Mouse (Mus musculus): ENCODE measurements around the gene Syne2.

Syne2 gene

DNA sequence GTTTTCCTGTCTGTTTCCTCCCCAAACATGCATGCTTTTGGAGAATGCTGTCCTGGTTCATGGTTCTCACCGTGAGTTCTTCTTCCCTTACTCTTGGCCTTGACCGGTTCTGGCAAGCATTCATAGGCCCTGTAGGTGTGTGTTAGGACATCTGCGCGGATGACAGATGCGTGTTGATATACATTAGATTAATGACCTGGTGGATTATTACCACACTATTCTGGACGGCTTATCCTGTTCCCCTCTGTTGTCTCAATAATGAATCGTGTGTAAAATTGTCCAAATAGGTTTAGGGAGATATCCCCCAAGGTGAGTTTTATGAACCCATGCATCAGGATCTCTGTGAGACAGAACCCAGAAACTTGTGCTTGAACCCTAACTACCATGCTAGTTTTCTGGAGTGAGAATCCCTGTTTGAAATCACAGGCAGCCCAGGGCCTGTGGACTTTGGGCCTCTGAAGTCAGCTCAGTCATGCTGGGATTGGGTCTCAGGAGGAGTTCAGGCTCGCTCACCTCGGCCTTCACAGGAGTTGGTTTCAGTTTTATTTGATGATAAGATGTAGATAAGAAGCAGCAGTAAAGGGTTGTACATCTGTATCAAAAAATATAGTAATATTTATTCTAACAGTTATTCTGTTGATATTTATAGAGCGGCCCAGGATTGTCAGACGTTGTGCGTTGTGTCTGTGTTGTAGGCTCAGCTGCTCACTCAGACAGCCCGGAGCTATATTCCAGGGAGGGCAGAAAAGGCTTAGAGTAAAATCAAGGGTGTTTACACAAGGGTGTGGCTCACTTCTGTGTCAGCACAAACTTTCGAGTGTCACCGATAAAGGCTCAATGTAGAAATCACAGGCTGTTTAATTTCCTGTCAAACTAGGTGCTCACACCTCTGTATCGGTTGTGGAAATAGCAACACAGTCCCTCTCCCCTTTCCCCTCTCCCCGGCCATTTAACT is 48.8 kb downstream of the Syne2 start:
- H3K9me3 ChIP-seq (ENCODE audit: low read length), result no peaks in the 10 kb centered on the region
- TF ChIP-seq NANOG (IDR thresholded peaks at IDR 0.05; ENCODE audit: borderline replicate concordance, low read length), result no peak
- no peak for TF ChIP-seq POU5F1 (IDR thresholded peaks at IDR 0.05; ENCODE audit: borderline replicate concordance, low read length)
- no peak for TF ChIP-seq CTCF (conservative IDR thresholded peaks at IDR 0.05; ENCODE audit: low read length)
- no peaks in the 10 kb centered on the region for H3K27me3 ChIP-seq (ENCODE audit: insufficient read depth, low read length)
- no peaks in the 10 kb centered on the region for H3K36me3 ChIP-seq (ENCODE audit: insufficient read depth, low read length)
- no peak overlapping the region for H3K4me3 ChIP-seq (replicated peaks; ENCODE audit: low read length)
- no peaks in the 10 kb centered on the region for H3K4me1 ChIP-seq (replicated peaks; ENCODE audit: low read depth, low read length)

DNA sequence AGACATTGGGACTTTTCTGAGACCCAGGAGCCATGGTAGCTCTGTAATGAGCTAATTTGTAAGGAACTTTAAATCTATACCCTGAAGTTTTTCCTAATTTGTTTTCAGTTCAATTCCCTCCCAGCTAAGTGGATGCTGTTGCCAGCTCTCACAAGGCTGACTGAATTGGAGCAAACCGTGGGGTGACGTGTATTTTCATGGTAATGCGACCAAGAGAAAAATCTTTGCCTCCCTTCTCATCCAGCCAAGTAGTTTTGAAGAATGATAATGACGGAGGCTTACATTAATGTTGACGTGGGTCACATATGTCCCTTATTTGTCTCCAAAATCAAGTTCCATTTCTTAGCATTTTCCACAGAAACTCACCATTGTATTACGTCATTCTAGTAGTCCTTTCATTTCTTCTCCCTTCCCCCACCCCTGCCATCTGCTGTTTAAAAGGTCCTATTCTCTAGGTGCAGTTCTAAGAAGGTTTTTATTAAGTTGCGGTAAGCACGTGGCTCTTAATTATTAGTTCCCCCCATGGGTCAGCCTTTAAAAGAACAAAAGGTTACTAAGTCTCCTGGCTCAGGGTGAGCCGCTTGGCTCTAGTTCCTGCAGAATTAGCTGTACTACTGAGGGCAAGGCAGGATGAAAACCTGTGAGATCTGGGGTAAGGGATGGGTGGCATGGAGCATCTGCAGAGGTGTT is 55.8 kb downstream of the Syne2 start:
- Histone ChIP-seq H3K4me3 (replicated peaks; ENCODE audit: low read length) (no peak overlapping the region), H3K36me3 (ENCODE audit: insufficient read depth, low read length) (no peaks in the 10 kb centered on the region), H3K9me3 (ENCODE audit: low read length) (no peaks in the 10 kb centered on the region), H3K4me1 (replicated peaks; ENCODE audit: low read depth, low read length) (peaks cover 15% of the 10 kb centered on the region), H3K27me3 (ENCODE audit: insufficient read depth, low read length) (no peaks in the 10 kb centered on the region)
- TF ChIP-seq CTCF (conservative IDR thresholded peaks at IDR 0.05; ENCODE audit: low read length) (no peak), POU5F1 (IDR thresholded peaks at IDR 0.05; ENCODE audit: borderline replicate concordance, low read length) (no peak), NANOG (IDR thresholded peaks at IDR 0.05; ENCODE audit: borderline replicate concordance, low read length) (no peak)

- Histone ChIP-seq H3K4me1 (replicated peaks; ENCODE audit: low read depth, low read length) (peaks cover 15% of the 10 kb centered on the region), H3K27me3 (ENCODE audit: insufficient read depth, low read length) (no peaks in the 10 kb centered on the region), H3K36me3 (ENCODE audit: insufficient read depth, low read length) (no peaks in the 10 kb centered on the region), H3K9me3 (ENCODE audit: low read length) (no peaks in the 10 kb centered on the region), H3K4me3 (replicated peaks; ENCODE audit: low read length) (no peak overlapping the region)
- TF ChIP-seq CTCF (conservative IDR thresholded peaks at IDR 0.05; ENCODE audit: low read length) (no peak), POU5F1 (IDR thresholded peaks at IDR 0.05; ENCODE audit: borderline replicate concordance, low read length) (no peak), NANOG (IDR thresholded peaks at IDR 0.05; ENCODE audit: borderline replicate concordance, low read length) (no peak)
Measured at GRCm38 (mm10) chr12:75874287-75874994, 56.5 kb downstream of the Syne2 start.

DNA sequence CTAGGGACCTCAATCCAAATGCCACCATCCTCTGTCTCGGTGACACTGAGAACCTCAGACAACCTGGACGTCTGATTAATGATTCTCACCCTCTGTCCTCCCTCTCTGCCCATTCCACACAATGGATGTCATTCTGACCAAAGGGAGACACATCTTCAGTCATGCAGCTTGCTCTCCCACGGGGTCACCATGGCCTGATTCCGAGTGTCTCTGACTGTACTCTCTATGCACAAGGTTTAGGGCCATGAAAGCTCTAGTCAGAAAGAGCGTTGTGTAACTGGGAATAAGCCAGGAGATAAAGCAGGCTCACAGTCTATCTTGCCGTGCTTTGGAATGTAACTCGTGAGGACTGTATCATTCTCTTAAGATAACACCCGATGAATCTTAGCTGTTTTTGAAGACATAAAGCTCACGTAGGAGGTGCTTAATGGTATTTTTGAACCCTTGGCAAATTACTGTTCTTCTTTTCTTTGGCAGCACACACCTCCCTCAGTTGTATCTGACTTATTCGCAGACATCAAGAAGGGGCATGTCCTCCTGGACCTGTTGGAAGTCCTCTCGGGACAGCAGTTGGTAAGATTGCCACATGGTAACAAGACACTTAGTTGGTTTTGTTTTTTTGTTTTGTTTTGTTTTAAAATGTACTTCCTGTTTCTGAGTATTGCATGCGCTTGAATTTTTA is 61.8 kb downstream of the Syne2 start:
- Histone ChIP-seq H3K9me3 (ENCODE audit: low read length) (no peaks in the 10 kb centered on the region), H3K36me3 (ENCODE audit: insufficient read depth, low read length) (no peaks in the 10 kb centered on the region), H3K4me3 (replicated peaks; ENCODE audit: low read length) (no peak overlapping the region), H3K27me3 (ENCODE audit: insufficient read depth, low read length) (no peaks in the 10 kb centered on the region), H3K4me1 (replicated peaks; ENCODE audit: low read depth, low read length) (0 out of 2 replicates have a peak, but pooled peaks cover under 1% of the 10 kb centered on the region)
- no peak for TF ChIP-seq CTCF (conservative IDR thresholded peaks at IDR 0.05; ENCODE audit: low read length)

DNA sequence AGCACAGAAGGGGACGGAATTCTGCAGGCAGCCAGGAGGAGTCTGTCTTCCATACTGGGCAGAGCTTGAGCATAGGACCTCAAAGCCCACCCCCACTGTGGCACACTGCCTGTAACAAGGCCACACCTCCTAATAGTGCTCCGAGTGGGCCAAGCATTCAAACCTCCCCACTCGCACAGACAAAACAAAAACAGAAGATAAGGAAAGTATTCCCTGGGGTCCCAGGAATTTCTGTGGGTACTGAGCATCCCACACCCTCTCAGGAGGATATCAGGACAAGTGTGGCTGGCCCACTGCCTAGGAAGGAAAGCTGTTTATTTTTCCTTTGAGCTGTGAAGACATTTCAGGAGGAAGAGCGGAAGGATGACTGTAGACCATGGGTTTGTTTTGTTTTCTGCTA is 63.6 kb downstream of the Syne2 start:
- Histone ChIP-seq H3K36me3 (ENCODE audit: insufficient read depth, low read length) (no peaks in the 10 kb centered on the region), H3K4me3 (replicated peaks; ENCODE audit: low read length) (no peak overlapping the region), H3K4me1 (replicated peaks; ENCODE audit: low read depth, low read length) (peaks cover 9% of the 10 kb centered on the region; the same call in 1 of the 2 replicates), H3K27me3 (ENCODE audit: insufficient read depth, low read length) (no peaks in the 10 kb centered on the region), H3K9me3 (ENCODE audit: low read length) (no peaks in the 10 kb centered on the region)
- TF ChIP-seq CTCF (conservative IDR thresholded peaks at IDR 0.05; ENCODE audit: low read length) (no peak), NANOG (IDR thresholded peaks at IDR 0.05; ENCODE audit: borderline replicate concordance, low read length) (no peak), POU5F1 (IDR thresholded peaks at IDR 0.05; ENCODE audit: borderline replicate concordance, low read length) (no peak)

DNA sequence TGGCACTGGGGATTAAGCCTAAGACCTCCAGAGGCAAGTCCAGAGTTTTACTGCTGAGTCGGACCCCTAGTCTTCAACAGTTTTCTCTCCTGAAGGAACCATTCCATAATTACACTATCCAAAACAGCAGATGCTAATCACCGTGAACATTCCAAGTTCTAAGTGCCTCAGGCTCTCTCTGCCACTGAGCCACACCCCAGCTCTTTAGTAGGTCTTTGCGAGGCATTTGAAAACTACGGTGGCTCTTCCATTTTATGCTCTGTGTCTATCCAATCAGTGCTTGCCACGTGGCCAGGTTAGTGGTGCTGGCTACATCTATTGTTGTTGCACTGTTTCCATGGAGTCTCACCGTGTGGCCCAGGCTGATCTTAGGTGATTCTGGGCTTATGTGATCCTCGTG is 68.2 kb downstream of the Syne2 start:
- Histone ChIP-seq H3K27me3 (ENCODE audit: insufficient read depth, low read length) (no peaks in the 10 kb centered on the region), H3K9me3 (ENCODE audit: low read length) (no peaks in the 10 kb centered on the region), H3K36me3 (ENCODE audit: insufficient read depth, low read length) (no peaks in the 10 kb centered on the region), H3K4me1 (replicated peaks; ENCODE audit: low read depth, low read length) (peaks cover 13% of the 10 kb centered on the region; the same call in 1 of the 2 replicates), H3K4me3 (replicated peaks; ENCODE audit: low read length) (no peak overlapping the region)
- TF ChIP-seq NANOG (IDR thresholded peaks at IDR 0.05; ENCODE audit: borderline replicate concordance, low read length) (no peak), POU5F1 (IDR thresholded peaks at IDR 0.05; ENCODE audit: borderline replicate concordance, low read length) (no peak), CTCF (conservative IDR thresholded peaks at IDR 0.05; ENCODE audit: low read length) (no peak)

DNA sequence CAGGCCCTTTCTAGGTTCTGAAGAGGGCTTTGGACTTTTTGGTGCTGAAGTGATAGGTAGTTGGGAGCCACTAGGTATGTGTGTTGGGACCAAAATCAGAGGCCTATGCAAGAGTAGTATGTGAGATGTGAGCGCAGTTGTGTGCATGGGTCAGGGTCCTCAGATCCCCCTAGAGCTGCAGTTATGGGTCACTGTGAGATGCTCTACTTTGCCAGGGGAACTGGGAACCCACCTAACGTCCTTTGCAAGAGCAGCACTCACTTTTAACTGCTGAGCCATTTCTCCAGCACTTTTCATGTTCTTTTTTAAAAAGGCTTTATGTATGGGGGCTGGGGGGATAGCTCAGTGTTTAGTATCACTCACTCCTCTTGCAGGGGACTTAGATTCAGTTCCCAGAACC is 69.0 kb downstream of the Syne2 start:
- Histone ChIP-seq H3K4me3 (replicated peaks; ENCODE audit: low read length) (no peak overlapping the region), H3K27me3 (ENCODE audit: insufficient read depth, low read length) (no peaks in the 10 kb centered on the region), H3K4me1 (replicated peaks; ENCODE audit: low read depth, low read length) (peaks cover 13% of the 10 kb centered on the region; the same call in 1 of the 2 replicates), H3K36me3 (ENCODE audit: insufficient read depth, low read length) (no peaks in the 10 kb centered on the region), H3K9me3 (ENCODE audit: low read length) (no peaks in the 10 kb centered on the region)
- TF ChIP-seq POU5F1 (IDR thresholded peaks at IDR 0.05; ENCODE audit: borderline replicate concordance, low read length) (no peak), NANOG (IDR thresholded peaks at IDR 0.05; ENCODE audit: borderline replicate concordance, low read length) (no peak), CTCF (conservative IDR thresholded peaks at IDR 0.05; ENCODE audit: low read length) (no peak)

Measured in E14TG2a.4 (cell line).